Comparison of ENCODE assay signal across 11 mouse cellular contexts in genomic region chr1:182071922-182072321, GRCm38 (mm10).
"Had no signal": no experiment of that assay in that cellular context is flagged by ENCODE, and none has a peak within 500 bp of the region (broad histone marks: within the 10 kb centered on the region; RNA-seq: fewer than 3 reads in every experiment).

No protein-coding gene starts in this region.

- H3K9me3 ChIP-seq: limb, embryonic 13.5 days; midbrain, embryonic 12.5 days had no signal

- DNase-seq: kidney, adult 9 months; kidney, postnatal 36 days; left cerebral cortex, postnatal 4 days; lung, adult 18-20 months; lung, postnatal 36 days; right cerebral cortex, adult 18-20 months; thymus, adult 18-20 months; thymus, postnatal 14 days had no signal

- H3K4me3 ChIP-seq: layer of hippocampus, adult 2 months; limb, embryonic 13.5 days; midbrain, embryonic 12.5 days had no signal

- H3K27me3 ChIP-seq: limb, embryonic 13.5 days; midbrain, embryonic 12.5 days had no signal

- H3K36me3 ChIP-seq: limb, embryonic 13.5 days; midbrain, embryonic 12.5 days had no signal

- H3K4me1 ChIP-seq: limb, embryonic 13.5 days; midbrain, embryonic 12.5 days had no signal
